Mouse (Mus musculus) stomach, postnatal 0 days (tissue): ENCODE measurements around the gene Plin4. TPM values are rescaled to one million over a fixed set of nuclear protein-coding genes. Genes with fewer than 3 reads are reported as not detected.

ENCODE experiments used
- ATAC-seq: fragments of 200-750 bp; cut with Nextera tagmentation; 2 replicates; pipeline ENCODE4 v1.8.0; 2017; ENCODE audit not compliant: low FRiP score, low TSS enrichment
- DNase-seq: peaks from one replicate; pipeline ENCODE4 v3.0.0-alpha.2; 2016; ENCODE audit warnings: low spot score
- H3K27ac ChIP-seq: fragments of 300-500 bp; sonication (generic); replicated peaks from 2 replicates; pipeline ENCODE4 v1.5.1; 2014; ENCODE audit warnings: mild to moderate bottlenecking, control low read depth
- H3K27me3 ChIP-seq: fragments of 300-500 bp; sonication (generic); 2 replicates; pipeline ENCODE4 v1.6.1; 2014; ENCODE audit warnings: low read length; ENCODE audit not compliant: control insufficient read depth, insufficient read depth
- H3K36me3 ChIP-seq: fragments of 300-500 bp; sonication (generic); 2 replicates; pipeline ENCODE4 v1.6.1; 2014; ENCODE audit warnings: low read length, mixed read lengths; ENCODE audit not compliant: control insufficient read depth, insufficient read depth
- H3K4me1 ChIP-seq: fragments of 300-500 bp; sonication (generic); replicated peaks from 2 replicates; pipeline ENCODE4 v1.6.1; 2014; ENCODE audit warnings: antibody characterized with exemption; ENCODE audit not compliant: control insufficient read depth, insufficient read depth
- H3K4me2 ChIP-seq: fragments of 300-500 bp; sonication (generic); replicated peaks from 2 replicates; pipeline ENCODE4 v1.6.1; 2014; ENCODE audit warnings: low read depth, mild to moderate bottlenecking, control low read depth, moderate library complexity
- H3K4me3 ChIP-seq: fragments of 300-500 bp; sonication (generic); 2 replicates; pipeline ENCODE4 v1.5.1; 2014; ENCODE audit warnings: low read depth, low read length, control low read depth
- H3K9ac ChIP-seq: fragments of 300-500 bp; sonication (generic); 2 replicates; pipeline ENCODE4 v1.6.1; 2014; ENCODE audit warnings: mild to moderate bottlenecking, low read length, control low read depth, mixed read lengths
- H3K9me3 ChIP-seq: fragments of 300-500 bp; sonication (generic); 2 replicates; pipeline ENCODE4 v1.6.1; 2016; ENCODE audit warnings: low read length; ENCODE audit not compliant: control insufficient read depth
- CTCF ChIP-seq: IDR thresholded peaks from 2 replicates; pipeline ENCODE4 v1.5.1; 2016; ENCODE audit warnings: antibody characterized with exemption, low read depth, mild to moderate bottlenecking, moderate library complexity
- EP300 ChIP-seq: optimal IDR thresholded peaks from 2 replicates; pipeline ENCODE3; 2016; ENCODE audit warnings: antibody characterized with exemption
- whole genome bisulfite sequencing: fragments of 180-500 bp; shearing (Covaris S2); extraction: QIAGEN DNeasy Blood & Tissue Kit; methylation state at CpG from one replicate; pipeline ENCODE4 v1.1.7; 2014; 5-methylcytosine and 5-hydroxymethylcytosine counted together
- polyA plus RNA-seq: library from polyadenylated mRNA; unstranded; fragments of >200 nt; fragmentation: Nextera tagmentation; extraction: Ambion mirVana; gene quantifications from 2 replicates; pipeline ENCODE4 v1.2.1, GENCODE M21; 2015

The Plin4 gene
- polyA plus RNA-seq, 1 experiment from 2014 or later = 0.95 TPM

GRCm38 (mm10) chr17:56096883-56097282 is 12.7 kb downstream of the Plin4 start:
- WGBS = 92% methylated on average over 12 of the region's 12 CpGs
- no peak for TF ChIP-seq CTCF
- no peak for TF ChIP-seq EP300
- Histone ChIP-seq H3K27me3 (no peaks in the 10 kb centered on the region), H3K9ac (no peak overlapping the region), H3K4me1 (no peaks in the 10 kb centered on the region), H3K36me3 (peaks cover 33% of the 10 kb centered on the region), H3K9me3 (no peaks in the 10 kb centered on the region), H3K27ac (no peak overlapping the region), H3K4me2 (no peak overlapping the region), H3K4me3 (no peak overlapping the region)
- ATAC-seq = no peak
- no peak for DNase-seq

GRCm38 (mm10) chr17:56092794-56093193 is 16.8 kb downstream of the Plin4 start:
- ATAC-seq = peak; percentile 26; the same call in 1 of the 2 replicates
- H3K27ac ChIP-seq = peak overlapping the region; percentile 36; the same call in 1 of the 2 replicates
- 77% methylated on average over 1 of the region's 1 CpGs for WGBS

DNA sequence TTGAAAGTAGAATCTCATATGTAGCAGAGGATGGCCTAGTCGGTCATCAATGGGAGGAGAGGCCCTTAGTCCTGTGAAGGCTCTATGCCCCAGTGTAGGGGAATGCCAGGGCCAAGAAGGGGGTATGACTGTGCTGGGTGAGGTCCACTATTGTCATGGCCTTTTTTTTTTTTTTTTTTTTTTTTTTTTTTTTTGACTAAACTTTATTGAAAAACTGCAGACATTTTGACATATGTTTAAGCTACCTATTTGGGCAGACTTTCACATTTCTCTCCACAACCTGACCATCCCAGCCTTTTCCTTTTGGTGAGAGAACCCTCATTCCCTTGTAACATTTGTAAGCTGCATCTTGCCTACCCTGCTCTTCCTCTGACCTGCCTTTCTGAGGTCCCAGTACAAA is 17.3 kb downstream of the Plin4 start:
- peak overlapping the region; percentile 36; the same call in 1 of the 2 replicates for H3K27ac ChIP-seq
- ATAC-seq (no peak), DNase-seq (no peak)
- H3K4me1 ChIP-seq = no peaks in the 10 kb centered on the region
- no peak overlapping the region for H3K4me2 ChIP-seq
- TF ChIP-seq CTCF = no peak
- no peak for TF ChIP-seq EP300
- peaks cover 7% of the 10 kb centered on the region; the same call in 1 of the 2 replicates for H3K36me3 ChIP-seq
- no peaks in the 10 kb centered on the region for H3K27me3 ChIP-seq
- no peak overlapping the region for H3K9ac ChIP-seq
- WGBS = 82% methylated on average over 1 of the region's 1 CpGs
- no peaks in the 10 kb centered on the region for H3K9me3 ChIP-seq
- H3K4me3 ChIP-seq = no peak overlapping the region

More at GRCm38 (mm10) chr17:56092794-56093193, 16.8 kb downstream of the Plin4 start:
- no peak for TF ChIP-seq EP300
- TF ChIP-seq CTCF = no peak
- Histone ChIP-seq H3K4me2 (no peak overlapping the region), H3K4me3 (no peak overlapping the region), H3K9me3 (no peaks in the 10 kb centered on the region), H3K27me3 (no peaks in the 10 kb centered on the region), H3K36me3 (peaks cover 11% of the 10 kb centered on the region; the same call in 1 of the 2 replicates), H3K9ac (no peak overlapping the region), H3K4me1 (no peaks in the 10 kb centered on the region)
- DNase-seq = no peak

GRCm38 (mm10) chr17:56080781-56081585 is 28.6 kb downstream of the Plin4 start:
- TF ChIP-seq EP300 (no peak), CTCF (no peak)
- WGBS = 8% methylated on average over 8 of the region's 8 CpGs
- Histone ChIP-seq H3K4me2 (peak overlapping the region; percentile 90), H3K36me3 (peaks cover 6% of the 10 kb centered on the region), H3K9ac (peak overlapping the region; percentile 41), H3K4me3 (peak overlapping the region; percentile 79), H3K27ac (no peak overlapping the region), H3K4me1 (peaks cover 3% of the 10 kb centered on the region; the same call in 1 of the 2 replicates), H3K9me3 (no peaks in the 10 kb centered on the region), H3K27me3 (no peaks in the 10 kb centered on the region)
- ATAC-seq = no peak
- DNase-seq = peak; percentile 34

- ATAC-seq = no peak; the same call in 1 of the 2 replicates
- peak overlapping the region; percentile 81; the same call in 1 of the 2 replicates for H3K27ac ChIP-seq
- H3K4me3 ChIP-seq = peak overlapping the region; percentile 79
- H3K9ac ChIP-seq = peak overlapping the region; percentile 89
- H3K27me3 ChIP-seq = no peaks in the 10 kb centered on the region
- H3K9me3 ChIP-seq = no peaks in the 10 kb centered on the region
- WGBS = 1% methylated on average over 11 of the region's 11 CpGs
- H3K4me2 ChIP-seq = peak overlapping the region; percentile 90
- peaks cover 6% of the 10 kb centered on the region for H3K36me3 ChIP-seq
- peaks cover 6% of the 10 kb centered on the region; the same call in 1 of the 2 replicates for H3K4me1 ChIP-seq
- no peak for DNase-seq
- TF ChIP-seq CTCF (no peak), EP300 (no peak)
These were observed 29.7 kb downstream of the Plin4 start for GRCm38 (mm10) chr17:56079921-56080320.
